Mouse (Mus musculus) hindbrain, embryonic 13.5 days (tissue): ENCODE data around the gene Fbxl2. TPM values are rescaled to one million over a fixed set of nuclear protein-coding genes. Genes with fewer than 3 reads are reported as not detected.

Experiments used
- ATAC-seq: fragments of 200-750 bp; cut with Nextera tagmentation; 2 replicates; pipeline ENCODE4 v1.8.0; 2017; ENCODE audit warnings: moderate TSS enrichment; ENCODE audit not compliant: low FRiP score
- H3K27ac ChIP-seq: fragments of 300-500 bp; sonication (generic); 2 replicates; pipeline ENCODE4 v1.5.1; 2015; ENCODE audit warnings: inconsistent platforms, mild to moderate bottlenecking, moderate library complexity
- H3K27me3 ChIP-seq: fragments of 300-500 bp; sonication (generic); 2 replicates; pipeline ENCODE4 v1.6.1; 2015; ENCODE audit warnings: mild to moderate bottlenecking, inconsistent platforms
- H3K36me3 ChIP-seq: fragments of 300-500 bp; sonication (generic); 2 replicates; pipeline ENCODE4 v1.6.1; 2015; ENCODE audit warnings: mild to moderate bottlenecking, inconsistent platforms
- H3K4me1 ChIP-seq: fragments of 300-500 bp; sonication (generic); replicated peaks from 2 replicates; pipeline ENCODE4 v1.6.1; 2015; ENCODE audit warnings: inconsistent platforms
- H3K4me2 ChIP-seq: fragments of 300-500 bp; sonication (generic); 2 replicates; pipeline ENCODE4 v1.6.1; 2015; ENCODE audit warnings: inconsistent platforms, mild to moderate bottlenecking, moderate library complexity
- H3K4me3 ChIP-seq: fragments of 300-500 bp; sonication (generic); 2 replicates; pipeline ENCODE4 v1.5.1; 2015; ENCODE audit warnings: mild to moderate bottlenecking, inconsistent platforms
- H3K9ac ChIP-seq: fragments of 300-500 bp; sonication (generic); 2 replicates; pipeline ENCODE4 v1.6.1; 2015; ENCODE audit warnings: mild to moderate bottlenecking, inconsistent platforms
- H3K9me3 ChIP-seq: fragments of 300-500 bp; sonication (generic); 2 replicates; pipeline ENCODE4 v1.6.1; 2016; ENCODE audit warnings: inconsistent platforms
- WGBS: fragments of 180-500 bp; shearing (Covaris S2); methylation state at CpG from one replicate; pipeline ENCODE4 v1.1.7; 2015; 5-methylcytosine and 5-hydroxymethylcytosine counted together
- polyA plus RNA-seq: library from polyadenylated mRNA; unstranded; fragments of >200 nt; fragmentation: Nextera tagmentation; extraction: Ambion mirVana; gene quantifications from 2 replicates; pipeline ENCODE4 v1.2.1, GENCODE M21; 2015

The Fbxl2 gene
- polyA plus RNA-seq, 1 experiment from 2014 or later = 22.2 TPM

GRCm38 (mm10) chr9:114050778-114051177, 4.8 kb upstream of the Fbxl2 start:
- Histone ChIP-seq H3K36me3 (no peaks in the 10 kb centered on the region), H3K9ac (no peak overlapping the region), H3K4me1 (no peaks in the 10 kb centered on the region), H3K27ac (no peak overlapping the region), H3K4me2 (no peak overlapping the region), H3K4me3 (no peak overlapping the region), H3K27me3 (peaks cover 8% of the 10 kb centered on the region), H3K9me3 (no peaks in the 10 kb centered on the region)
- WGBS = 93% methylated on average over 16 of the region's 16 CpGs
- ATAC-seq = no peak

GRCm38 (mm10) chr9:114050106-114050505, 4.1 kb upstream of the Fbxl2 start:
- peaks cover 2% of the 10 kb centered on the region for H3K27me3 ChIP-seq
- no peaks in the 10 kb centered on the region for H3K9me3 ChIP-seq
- H3K4me2 ChIP-seq = no peak overlapping the region
- H3K9ac ChIP-seq = no peak overlapping the region
- H3K36me3 ChIP-seq = no peaks in the 10 kb centered on the region
- WGBS = 88% methylated on average over 7 of the region's 7 CpGs
- ATAC-seq = no peak
- H3K27ac ChIP-seq = no peak overlapping the region
- H3K4me3 ChIP-seq = no peak overlapping the region
- no peaks in the 10 kb centered on the region for H3K4me1 ChIP-seq

GRCm38 (mm10) chr9:114046676-114047075, 685 bp upstream of the Fbxl2 start:
- Histone ChIP-seq H3K27ac (no peak overlapping the region), H3K9ac (no peak overlapping the region), H3K36me3 (no peaks in the 10 kb centered on the region), H3K4me2 (no peak overlapping the region), H3K27me3 (no peaks in the 10 kb centered on the region), H3K4me3 (no peak overlapping the region), H3K9me3 (no peaks in the 10 kb centered on the region), H3K4me1 (peaks cover 7% of the 10 kb centered on the region; the same call in 1 of the 2 replicates)
- 94% methylated on average over 7 of the region's 7 CpGs for WGBS
- ATAC-seq = no peak

GRCm38 (mm10) chr9:114044446-114044845, 1.5 kb downstream of the Fbxl2 start:
- Histone ChIP-seq H3K4me1 (peaks cover 7% of the 10 kb centered on the region; the same call in 1 of the 2 replicates), H3K9ac (no peak overlapping the region), H3K4me3 (no peak overlapping the region), H3K27ac (no peak overlapping the region), H3K9me3 (no peaks in the 10 kb centered on the region), H3K27me3 (no peaks in the 10 kb centered on the region), H3K4me2 (no peak overlapping the region), H3K36me3 (no peaks in the 10 kb centered on the region)
- no peak for ATAC-seq
- WGBS = 55% methylated on average over 3 of the region's 3 CpGs

- H3K9me3 ChIP-seq = no peaks in the 10 kb centered on the region
- H3K4me2 ChIP-seq = no peak overlapping the region
- 44% methylated on average over 6 of the region's 6 CpGs for WGBS
- ATAC-seq = no peak
- no peak overlapping the region for H3K4me3 ChIP-seq
- H3K27ac ChIP-seq = 0 out of 2 replicates have a peak overlapping the region, but pooled peaks have one; percentile 13
- no peaks in the 10 kb centered on the region for H3K27me3 ChIP-seq
- H3K4me1 ChIP-seq = peaks cover 7% of the 10 kb centered on the region; the same call in 1 of the 2 replicates
- H3K36me3 ChIP-seq = no peaks in the 10 kb centered on the region
- no peak overlapping the region for H3K9ac ChIP-seq
These were observed 3.5 kb downstream of the Fbxl2 start for GRCm38 (mm10) chr9:114042490-114042889.

GRCm38 (mm10) chr9:114040945-114041344, 5.0 kb downstream of the Fbxl2 start:
- 78% methylated on average over 4 of the region's 4 CpGs for whole genome bisulfite sequencing
- H3K4me1 ChIP-seq = peaks cover 7% of the 10 kb centered on the region; the same call in 1 of the 2 replicates
- no peak overlapping the region for H3K4me2 ChIP-seq
- H3K27ac ChIP-seq = no peak overlapping the region
- no peaks in the 10 kb centered on the region for H3K36me3 ChIP-seq
- H3K9me3 ChIP-seq = no peaks in the 10 kb centered on the region
- H3K27me3 ChIP-seq = no peaks in the 10 kb centered on the region
- H3K9ac ChIP-seq = no peak overlapping the region
- no peak overlapping the region for H3K4me3 ChIP-seq
- no peak for ATAC-seq

- Histone ChIP-seq H3K4me1 (peaks cover 13% of the 10 kb centered on the region), H3K27ac (peak overlapping the region; percentile 87), H3K27me3 (no peaks in the 10 kb centered on the region), H3K4me2 (peak overlapping the region; percentile 74), H3K9me3 (no peaks in the 10 kb centered on the region), H3K36me3 (no peaks in the 10 kb centered on the region), H3K9ac (peak overlapping the region; percentile 85), H3K4me3 (peak overlapping the region; percentile 71)
- ATAC-seq = peak; percentile 97
- WGBS = under 1% methylated on average over 51 of the region's 52 CpGs
These were observed 19.6 kb downstream of the Fbxl2 start for GRCm38 (mm10) chr9:114026261-114026934.

- 19% methylated on average over 8 of the region's 8 CpGs for WGBS
- H3K4me2 ChIP-seq = peak overlapping the region; percentile 74
- no peaks in the 10 kb centered on the region for H3K9me3 ChIP-seq
- H3K4me3 ChIP-seq = peak overlapping the region; percentile 71
- peak overlapping the region; percentile 87 for H3K27ac ChIP-seq
- H3K9ac ChIP-seq = peak overlapping the region; percentile 85
- no peaks in the 10 kb centered on the region for H3K27me3 ChIP-seq
- H3K36me3 ChIP-seq = no peaks in the 10 kb centered on the region
- H3K4me1 ChIP-seq = peaks cover 13% of the 10 kb centered on the region
- ATAC-seq = no peak
These were observed 20.1 kb downstream of the Fbxl2 start for GRCm38 (mm10) chr9:114025846-114026245.

- peaks cover 13% of the 10 kb centered on the region for H3K4me1 ChIP-seq
- peak overlapping the region; percentile 71 for H3K4me3 ChIP-seq
- no peaks in the 10 kb centered on the region for H3K36me3 ChIP-seq
- peak overlapping the region; percentile 85 for H3K9ac ChIP-seq
- no peak overlapping the region for H3K27ac ChIP-seq
- 62% methylated on average over 9 of the region's 9 CpGs for WGBS
- H3K4me2 ChIP-seq = peak overlapping the region; percentile 74
- ATAC-seq = no peak
- no peaks in the 10 kb centered on the region for H3K9me3 ChIP-seq
- no peaks in the 10 kb centered on the region for H3K27me3 ChIP-seq
These were observed 20.8 kb downstream of the Fbxl2 start for GRCm38 (mm10) chr9:114025182-114025581.

GRCm38 (mm10) chr9:114022141-114022540, 23.9 kb downstream of the Fbxl2 start:
- Histone ChIP-seq H3K4me1 (peaks cover 13% of the 10 kb centered on the region), H3K4me2 (no peak overlapping the region), H3K4me3 (no peak overlapping the region), H3K9me3 (no peaks in the 10 kb centered on the region), H3K27me3 (no peaks in the 10 kb centered on the region), H3K9ac (no peak overlapping the region), H3K36me3 (no peaks in the 10 kb centered on the region), H3K27ac (no peak overlapping the region)
- WGBS = 63% methylated on average over 4 of the region's 4 CpGs
- ATAC-seq = no peak

GRCm38 (mm10) chr9:114019012-114019762, 26.8 kb downstream of the Fbxl2 start:
- no peaks in the 10 kb centered on the region for H3K9me3 ChIP-seq
- H3K36me3 ChIP-seq = peaks cover 13% of the 10 kb centered on the region
- no peak for ATAC-seq
- no peak overlapping the region for H3K4me2 ChIP-seq
- no peak overlapping the region for H3K27ac ChIP-seq
- H3K9ac ChIP-seq = no peak overlapping the region
- no peaks in the 10 kb centered on the region for H3K4me1 ChIP-seq
- H3K4me3 ChIP-seq = no peak overlapping the region
- no peaks in the 10 kb centered on the region for H3K27me3 ChIP-seq
- 93% methylated on average over 7 of the region's 7 CpGs for WGBS

- no peaks in the 10 kb centered on the region for H3K4me1 ChIP-seq
- H3K4me2 ChIP-seq = no peak overlapping the region
- no peaks in the 10 kb centered on the region for H3K27me3 ChIP-seq
- H3K9me3 ChIP-seq = no peaks in the 10 kb centered on the region
- H3K27ac ChIP-seq = no peak overlapping the region
- H3K36me3 ChIP-seq = peaks cover 22% of the 10 kb centered on the region
- WGBS = 89% methylated on average over 4 of the region's 4 CpGs
- no peak overlapping the region for H3K9ac ChIP-seq
- no peak for ATAC-seq
- no peak overlapping the region for H3K4me3 ChIP-seq
These were observed 29.6 kb downstream of the Fbxl2 start for GRCm38 (mm10) chr9:114016402-114016801.
